Mouse (Mus musculus) myocyte (in vitro differentiated cells): ENCODE measurements around the gene Rbbp4. TPM values are rescaled to one million over a fixed set of nuclear protein-coding genes. Genes with fewer than 3 reads are reported as not detected.

Source experiments
- H3K27me3 ChIP-seq: one replicate; pipeline ENCODE4 v1.6.1; 2011; ENCODE audit not compliant: control insufficient read depth, insufficient read depth, insufficient read length
- H3K36me3 ChIP-seq: one replicate; pipeline ENCODE4 v1.6.1; 2011; ENCODE audit not compliant: control insufficient read depth, insufficient read depth
- H3K4me2 ChIP-seq: one replicate; pipeline ENCODE4 v1.6.1; 2011; ENCODE audit warnings: low read depth, control low read depth
- H3K4me3 ChIP-seq: one replicate; pipeline ENCODE4 v1.5.1; 2011; ENCODE audit warnings: mild to moderate bottlenecking, control low read depth, moderate library complexity
- H3K79me2 ChIP-seq: one replicate; pipeline ENCODE4 v1.6.1; 2011; ENCODE audit not compliant: control insufficient read depth, insufficient read depth
- H3ac ChIP-seq: one replicate; pipeline ENCODE4 v1.6.1; 2011; ENCODE audit not compliant: control insufficient read depth, insufficient read length
- CEBPB ChIP-seq: IDR thresholded peaks from 2 replicates; pipeline ENCODE4 v1.6.1; 2011; ENCODE audit warnings: mild to moderate bottlenecking, moderate library complexity; ENCODE audit not compliant: poor library complexity, insufficient read depth, severe bottlenecking
- E2F4 ChIP-seq: IDR thresholded peaks from one replicate; pipeline ENCODE4 v1.6.1; 2011; ENCODE audit warnings: mild to moderate bottlenecking, control low read depth, moderate library complexity; ENCODE audit not compliant: insufficient read depth
- MAX ChIP-seq: IDR thresholded peaks from one replicate; pipeline ENCODE4 v1.6.1; 2011; ENCODE audit warnings: low read depth, mild to moderate bottlenecking, control low read depth
- MYOD1 ChIP-seq, 3 experiments: IDR thresholded peaks; one replicate each; pipeline ENCODE4 v1.6.1; 2011; ENCODE audit warnings: control low read depth in 2 of 3, low read depth in 2 of 3, mild to moderate bottlenecking in 2 of 3, moderate library complexity in 1 of 3; ENCODE audit not compliant: insufficient read length in 2 of 3, control insufficient read depth in 1 of 3
- MYOG ChIP-seq, 3 experiments: IDR thresholded peaks; one replicate each; pipeline ENCODE4 v1.6.1; 2011; ENCODE audit warnings: control low read depth in 2 of 3, low read depth in 2 of 3, mild to moderate bottlenecking in 2 of 3; ENCODE audit not compliant: insufficient read length in 2 of 3, control insufficient read depth in 1 of 3, insufficient read depth in 1 of 3
- POLR2A ChIP-seq: IDR thresholded peaks from one replicate; pipeline ENCODE4 v1.6.1; 2011; ENCODE audit warnings: low read depth, mild to moderate bottlenecking, control low read depth, moderate library complexity; ENCODE audit not compliant: insufficient read length
- POLR2AphosphoS2 ChIP-seq: IDR thresholded peaks from one replicate; pipeline ENCODE4 v1.6.1; 2011; ENCODE audit warnings: low read depth, control low read depth; ENCODE audit not compliant: insufficient read length
- REST ChIP-seq: IDR thresholded peaks from one replicate; pipeline ENCODE4 v1.6.1; 2011; ENCODE audit warnings: mild to moderate bottlenecking, control low read depth, moderate library complexity; ENCODE audit not compliant: insufficient read depth, insufficient read length
- SRF ChIP-seq: IDR thresholded peaks from one replicate; pipeline ENCODE4 v1.6.1; 2011; ENCODE audit warnings: low read depth; ENCODE audit not compliant: control insufficient read depth, insufficient read length
- TCF12 ChIP-seq: IDR thresholded peaks from one replicate; pipeline ENCODE4 v1.6.1; 2011; ENCODE audit warnings: mild to moderate bottlenecking, control low read depth; ENCODE audit not compliant: poor library complexity, insufficient read depth, severe bottlenecking
- TCF3 ChIP-seq: IDR thresholded peaks from one replicate; pipeline ENCODE4 v1.6.1; 2011; ENCODE audit warnings: low read depth, control low read depth; ENCODE audit not compliant: insufficient read length
- USF1 ChIP-seq: IDR thresholded peaks from one replicate; pipeline ENCODE4 v1.6.1; 2011; ENCODE audit warnings: low read depth, mild to moderate bottlenecking, control low read depth, moderate library complexity
- polyA plus RNA-seq: library from polyadenylated mRNA; unstranded; fragments of >200 nt; fragmentation: generic; extraction: Trizol; gene quantifications from one replicate; pipeline ENCODE4 v1.2.1, GENCODE M21; 2012; ENCODE audit warnings: missing spikeins

Rbbp4 gene
- polyA plus RNA-seq, 1 experiment = 137 TPM

GRCm38 (mm10) chr4:129353176-129353575 is 18.0 kb upstream of the Rbbp4 start:
- no peaks in the 10 kb centered on the region for H3K79me2 ChIP-seq
- peaks cover 12% of the 10 kb centered on the region for H3K36me3 ChIP-seq
- TF ChIP-seq USF1 (no peak), CEBPB (no peak), MAX (no peak), TCF3 (no peak), TCF12 (no peak), REST (no peak), POLR2AphosphoS2 (no peak), E2F4 (no peak), SRF (no peak), MYOD1 (IDR thresholded peaks at IDR 0.05; ENCODE audit: control insufficient read depth in 1 of 3, insufficient read length in 2 of 3, low read depth in 2 of 3) (no peak), MYOG (IDR thresholded peaks at IDR 0.05; ENCODE audit: control insufficient read depth in 1 of 3, insufficient read depth in 1 of 3, insufficient read length in 2 of 3, low read depth in 2 of 3) (no peak), POLR2A (no peak)
- H3K4me3 ChIP-seq = no peak overlapping the region
- H3K4me2 ChIP-seq = no peak overlapping the region
- no peak overlapping the region for H3ac ChIP-seq
- H3K27me3 ChIP-seq = no peaks in the 10 kb centered on the region

- Histone ChIP-seq H3K4me3 (no peak overlapping the region), H3K27me3 (no peaks in the 10 kb centered on the region), H3ac (no peak overlapping the region), H3K36me3 (peaks cover 12% of the 10 kb centered on the region), H3K79me2 (no peaks in the 10 kb centered on the region), H3K4me2 (no peak overlapping the region)
- TF ChIP-seq MYOG (IDR thresholded peaks at IDR 0.05; ENCODE audit: control insufficient read depth in 1 of 3, insufficient read depth in 1 of 3, insufficient read length in 2 of 3, low read depth in 2 of 3) (no peak), E2F4 (no peak), MAX (no peak), MYOD1 (IDR thresholded peaks at IDR 0.05; ENCODE audit: control insufficient read depth in 1 of 3, insufficient read length in 2 of 3, low read depth in 2 of 3) (no peak), CEBPB (no peak), POLR2A (no peak), TCF12 (no peak), REST (no peak), USF1 (no peak), POLR2AphosphoS2 (no peak), SRF (no peak), TCF3 (no peak)
Observed at GRCm38 (mm10) chr4:129351111-129351510, 15.9 kb upstream of the Rbbp4 start.

- TF ChIP-seq POLR2AphosphoS2 = no peak
- TF ChIP-seq MAX = no peak
- TF ChIP-seq CEBPB = no peak
- no peak for TF ChIP-seq E2F4
- Histone ChIP-seq H3K4me3 (no peak overlapping the region), H3K36me3 (peaks cover 12% of the 10 kb centered on the region)
Observed at GRCm38 (mm10) chr4:129350644-129351043, 15.5 kb upstream of the Rbbp4 start.

GRCm38 (mm10) chr4:129346481-129347154 is 11.4 kb upstream of the Rbbp4 start:
- Histone ChIP-seq H3ac (no peak overlapping the region), H3K4me3 (no peak overlapping the region), H3K4me2 (no peak overlapping the region), H3K27me3 (no peaks in the 10 kb centered on the region), H3K36me3 (peaks cover 23% of the 10 kb centered on the region), H3K79me2 (no peaks in the 10 kb centered on the region)
- TF ChIP-seq E2F4 = no peak
- no peak for TF ChIP-seq SRF
- no peak for TF ChIP-seq MYOD1 (IDR thresholded peaks at IDR 0.05; ENCODE audit: control insufficient read depth in 1 of 3, insufficient read length in 2 of 3, low read depth in 2 of 3)
- no peak for TF ChIP-seq TCF12
- TF ChIP-seq CEBPB = no peak
- TF ChIP-seq MAX = no peak
- no peak for TF ChIP-seq MYOG (IDR thresholded peaks at IDR 0.05; ENCODE audit: control insufficient read depth in 1 of 3, insufficient read depth in 1 of 3, insufficient read length in 2 of 3, low read depth in 2 of 3)
- TF ChIP-seq USF1 = no peak
- TF ChIP-seq POLR2AphosphoS2 = no peak
- TF ChIP-seq TCF3 = no peak
- TF ChIP-seq REST = no peak
- no peak for TF ChIP-seq POLR2A

More at GRCm38 (mm10) chr4:129350644-129351043, 15.5 kb upstream of the Rbbp4 start:
- Histone ChIP-seq H3K4me2 (no peak overlapping the region), H3ac (no peak overlapping the region), H3K79me2 (no peaks in the 10 kb centered on the region), H3K27me3 (no peaks in the 10 kb centered on the region)
